Mouse (Mus musculus) adrenal gland, postnatal 36 days (tissue): ENCODE measurements around the gene Epha6. TPM values are rescaled to one million over a fixed set of nuclear protein-coding genes. Genes with fewer than 3 reads are reported as not detected.

Experiments used
- DNase-seq, 2 experiments: peaks; one replicate each; pipeline ENCODE4 v3.0.0; 2021; ENCODE audit warnings: mixed read lengths in 1 of 2
- total RNA-seq, 2 experiments: library from RNA; stranded (reverse); gene quantifications; 2 replicates each; pipeline ENCODE4 v1.2.3; 2021

The Epha6 gene
- total RNA-seq, 2 experiments from 2014 or later: not detected

GRCm38 (mm10) chr16:60264719-60265508 is 340.4 kb downstream of the Epha6 start:
- no peak for DNase-seq

GRCm38 (mm10) chr16:60258151-60258635 is 347.1 kb downstream of the Epha6 start:
- no peak for DNase-seq

- no peak for DNase-seq
These were observed 347.7 kb downstream of the Epha6 start for GRCm38 (mm10) chr16:60257623-60258022.

- no peak for DNase-seq
These were observed 348.3 kb downstream of the Epha6 start for GRCm38 (mm10) chr16:60257044-60257443.

GRCm38 (mm10) chr16:60239356-60240190 is 365.8 kb downstream of the Epha6 start:
- no peak for DNase-seq

GRCm38 (mm10) chr16:60233985-60234766 is 371.2 kb downstream of the Epha6 start:
- no peak for DNase-seq

GRCm38 (mm10) chr16:60232982-60233381 is 372.3 kb downstream of the Epha6 start:
- no peak for DNase-seq

GRCm38 (mm10) chr16:60209151-60209550 is 396.2 kb downstream of the Epha6 start:
- DNase-seq: no peak

GRCm38 (mm10) chr16:60175580-60175979 is 429.8 kb downstream of the Epha6 start:
- DNase-seq: no peak

- DNase-seq: no peak
These were observed 452.9 kb downstream of the Epha6 start for GRCm38 (mm10) chr16:60152439-60152838.

GRCm38 (mm10) chr16:60144370-60144769 is 461.0 kb downstream of the Epha6 start:
- DNase-seq: no peak

GRCm38 (mm10) chr16:60121435-60121834 is 483.9 kb downstream of the Epha6 start:
- no peak for DNase-seq

GRCm38 (mm10) chr16:60102210-60102609 is 503.1 kb downstream of the Epha6 start:
- no peak for DNase-seq

- DNase-seq: no peak
These were observed 510.0 kb downstream of the Epha6 start for GRCm38 (mm10) chr16:60095333-60095732.

GRCm38 (mm10) chr16:60086976-60087375 is 518.4 kb downstream of the Epha6 start:
- no peak for DNase-seq

GRCm38 (mm10) chr16:60070457-60071112 is 534.7 kb downstream of the Epha6 start:
- DNase-seq: no peak

- DNase-seq: no peak
These were observed 561.5 kb downstream of the Epha6 start for GRCm38 (mm10) chr16:60043809-60044208.

- no peak for DNase-seq
These were observed 577.0 kb downstream of the Epha6 start for GRCm38 (mm10) chr16:60028381-60028780.

GRCm38 (mm10) chr16:60006857-60007568 is 598.3 kb downstream of the Epha6 start:
- DNase-seq: peak in 1 of 2 experiments; percentile 17

GRCm38 (mm10) chr16:59969816-59970215 is 635.5 kb downstream of the Epha6 start:
- no peak for DNase-seq

- DNase-seq: peak; percentile 13 to 25
These were observed 649.6 kb downstream of the Epha6 start for GRCm38 (mm10) chr16:59955731-59956130.
